ENCODE assay signal across 8 mouse cellular contexts in genomic region chr9:48984320-48984844, GRCm38 (mm10). TPM values are rescaled to one million over a fixed set of nuclear protein-coding genes. Genes with fewer than 3 reads are reported as not detected.
DNase-seq lines count a peak whose midpoint lies in the region; ATAC-seq and TF ChIP-seq lines count a peak whose summit lies in the region.

No protein-coding gene starts in this region.

- ATAC-seq in limb, embryonic 13.5 days (ENCODE audit: low FRiP score, low read depth): no peak

- H3K27me3 ChIP-seq in thymus, adult 2 months (ENCODE audit: control insufficient read depth, insufficient read depth, low read length): no peaks in the 10 kb centered on the region
- no peaks in the 10 kb centered on the region for H3K27me3 ChIP-seq in limb, embryonic 13.5 days
- no peaks in the 10 kb centered on the region for H3K27me3 ChIP-seq in small intestine, adult 2 months (ENCODE audit: control insufficient read depth, insufficient read depth, low read length)

- WGBS in thymus, adult 2 months: 5% methylated on average over 8 of the region's 8 CpGs
- 27% methylated on average over 8 of the region's 8 CpGs for WGBS in limb, embryonic 13.5 days
- WGBS in small intestine, adult 2 months: 11% methylated on average over 8 of the region's 8 CpGs

- H3K4me2 ChIP-seq in limb, embryonic 13.5 days (replicated peaks): peak overlapping the region; percentile 69

- peak; percentile 36 for DNase-seq in cerebellum, adult 11-12 months
- DNase-seq in cerebellum, postnatal 4 days (ENCODE audit: low spot score in 2 of 2): no peak
- no peak for DNase-seq in thymus, adult 2 months
- DNase-seq in thymus, postnatal 14 days: no peak
- DNase-seq in left cerebral cortex, adult 18-20 months (ENCODE audit: low spot score in 2 of 2): no peak
- no peak for DNase-seq in ovary, adult 18-20 months (ENCODE audit: low spot score)

- H3K36me3 ChIP-seq in thymus, adult 2 months (ENCODE audit: control insufficient read depth, insufficient read depth, low read length): no peaks in the 10 kb centered on the region
- no peaks in the 10 kb centered on the region for H3K36me3 ChIP-seq in limb, embryonic 13.5 days
- no peaks in the 10 kb centered on the region for H3K36me3 ChIP-seq in small intestine, adult 2 months (ENCODE audit: control insufficient read depth, insufficient read depth, low read length)

- H3K4me3 ChIP-seq in thymus, adult 2 months (ENCODE audit: control insufficient read depth, insufficient read depth, low read length): peak overlapping the region; percentile 86
- H3K4me3 ChIP-seq in limb, embryonic 13.5 days: peak overlapping the region; percentile 74
- peak overlapping the region; percentile 68 for H3K4me3 ChIP-seq in small intestine, adult 2 months (ENCODE audit: low read depth, low read length)

- H3K4me1 ChIP-seq in thymus, adult 2 months (replicated peaks; ENCODE audit: control insufficient read depth, insufficient read depth, low read length): peaks cover 7% of the 10 kb centered on the region
- peaks cover 22% of the 10 kb centered on the region for H3K4me1 ChIP-seq in limb, embryonic 13.5 days
- H3K4me1 ChIP-seq in small intestine, adult 2 months (ENCODE audit: control insufficient read depth, insufficient read depth, insufficient read length, low read length): peaks cover 22% of the 10 kb centered on the region; the same call in 1 of the 2 replicates

- no peak for TF ChIP-seq CTCF in thymus, adult 2 months (IDR thresholded peaks at IDR 0.05; ENCODE audit: borderline replicate concordance, control insufficient read depth, extremely low read depth, insufficient read depth, low read length, poor library complexity)
- no peak for TF ChIP-seq CTCF in small intestine, adult 2 months (IDR thresholded peaks at IDR 0.05; ENCODE audit: extremely low read depth, insufficient read length, insufficient replicate concordance, low read depth, low read length)

- no peaks in the 10 kb centered on the region for H3K9me3 ChIP-seq in limb, embryonic 13.5 days

- peak overlapping the region; percentile 80 for H3K27ac ChIP-seq in thymus, adult 2 months (ENCODE audit: control insufficient read depth, insufficient read depth, low read length)
- peak overlapping the region; percentile 85 for H3K27ac ChIP-seq in limb, embryonic 13.5 days
- H3K27ac ChIP-seq in small intestine, adult 2 months (ENCODE audit: insufficient read depth, low read depth, low read length): peak overlapping the region; percentile 84

- no peak for TF ChIP-seq POLR2A in thymus, adult 2 months (IDR thresholded peaks at IDR 0.05; ENCODE audit: control insufficient read depth, extremely low read depth, insufficient read depth, low read length, poor library complexity)
- no peak for TF ChIP-seq POLR2A in small intestine, adult 2 months (IDR thresholded peaks at IDR 0.05; ENCODE audit: low read depth, low read length)

- H3K9ac ChIP-seq in limb, embryonic 13.5 days: peak overlapping the region; percentile 67

RNA-seq across cellular contexts. Expression of gene Usp28, which starts 0.8 kb away (rescaled TPM):
- polyA plus RNA-seq in thymus, adult 2 months (2012; rRNA removed): 17.9 and 19.6 TPM in 2 replicates
- 37.9 and 44.7 TPM in 2 replicates for polyA plus RNA-seq in limb, embryonic 13.5 days (2015; fragmentation: Nextera tagmentation; extraction: Ambion mirVana)
- polyA plus RNA-seq in small intestine, adult 2 months (2012; rRNA removed): 2.9 and 7.7 TPM in 2 replicates
- total RNA-seq in left cerebral cortex, adult 18-20 months (2021): 10 to 100 TPM; 34.4 to 35.0 TPM

RNA-seq across cellular contexts. Expression of gene Htr3b, which starts 19.6 kb away (rescaled TPM):
- polyA plus RNA-seq in thymus, adult 2 months (2012; rRNA removed): not detected in 2 replicates
- not detected in 2 replicates for polyA plus RNA-seq in limb, embryonic 13.5 days (2015; fragmentation: Nextera tagmentation; extraction: Ambion mirVana)
- polyA plus RNA-seq in small intestine, adult 2 months (2012; rRNA removed): 0.06 and 0.18 TPM in 2 replicates
- total RNA-seq in left cerebral cortex, adult 18-20 months (2021): not detected
